Mouse (Mus musculus): Measurements from ENCODE around the gene Vdac2.

Gene Vdac2

DNA sequence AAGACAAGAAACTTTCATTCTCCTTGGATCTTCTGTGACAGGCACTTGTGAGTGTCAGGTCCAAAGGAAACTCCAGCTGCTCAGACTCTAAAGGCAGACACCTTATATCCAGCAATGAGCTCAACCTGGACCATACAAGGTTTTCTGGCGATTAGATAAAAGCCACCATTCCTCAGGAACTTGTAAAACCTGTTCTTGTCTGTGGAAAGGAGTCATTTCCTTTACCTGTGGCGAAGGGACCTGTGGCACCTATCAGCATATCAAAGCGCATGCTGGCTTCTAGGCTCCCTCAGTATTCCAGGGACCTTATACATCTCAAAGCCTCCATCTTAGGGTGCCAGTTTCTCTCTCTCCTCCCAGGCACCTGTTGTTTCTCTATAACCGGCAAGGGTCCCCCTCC lies 7.6 kb upstream of the Vdac2 start:
- DNase-seq (ENCODE audit: low read depth, low spot score), result peak; percentile 27

GRCm38 (mm10) chr14:21820880-21821505 lies 4.0 kb upstream of the Vdac2 start:
- DNase-seq (ENCODE audit: low read depth, low spot score), result no peak

DNA sequence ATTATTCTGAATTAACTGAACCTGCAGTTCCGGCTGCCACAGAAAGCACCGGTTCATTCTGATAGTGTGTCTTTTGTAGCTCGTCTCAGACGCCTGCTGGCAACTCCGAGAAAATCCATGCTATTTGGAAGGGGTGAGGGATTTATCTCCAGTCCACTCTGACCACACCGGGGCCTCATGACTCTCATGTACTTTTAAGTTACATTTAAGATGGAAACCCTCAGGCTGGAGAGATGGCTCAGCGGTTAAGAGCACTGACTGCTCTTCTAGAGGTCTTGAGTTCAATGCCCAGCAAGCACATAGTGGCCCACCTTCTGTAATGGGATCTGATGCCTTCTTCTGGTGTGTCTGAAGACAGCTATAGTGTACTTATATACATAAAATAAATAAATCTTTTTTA lies 2.7 kb upstream of the Vdac2 start:
- no peak for DNase-seq (ENCODE audit: low read depth, low spot score)

DNA sequence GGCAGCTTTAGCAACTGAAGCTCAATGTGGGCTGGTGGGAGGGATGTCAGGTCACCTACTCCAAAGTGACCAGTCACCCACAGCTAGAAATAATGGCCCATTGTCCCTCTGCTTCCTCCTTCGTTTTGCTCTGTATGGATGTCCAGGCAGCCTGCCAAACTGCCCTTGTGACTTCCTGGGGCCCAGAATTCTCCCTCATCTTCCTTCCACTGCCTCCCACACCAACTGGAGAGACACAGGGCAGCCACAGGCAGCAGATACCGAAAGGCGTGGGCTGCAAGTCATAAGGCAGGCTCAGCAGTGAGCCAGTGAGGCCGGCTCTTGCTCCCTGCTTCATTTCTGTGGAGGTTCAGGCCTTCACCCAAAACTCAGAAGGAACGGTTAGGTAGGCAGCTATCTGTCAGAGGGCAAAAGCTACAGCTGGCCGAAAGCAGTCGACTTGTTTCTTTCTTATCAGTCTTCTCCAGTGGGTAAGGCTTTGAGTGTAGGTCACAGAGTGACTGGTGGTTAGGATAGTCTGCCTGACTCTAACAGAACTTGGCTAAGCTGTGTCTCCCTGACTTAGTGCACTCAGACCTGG lies 2.2 kb upstream of the Vdac2 start:
- no peak for DNase-seq (ENCODE audit: low read depth, low spot score)

DNA sequence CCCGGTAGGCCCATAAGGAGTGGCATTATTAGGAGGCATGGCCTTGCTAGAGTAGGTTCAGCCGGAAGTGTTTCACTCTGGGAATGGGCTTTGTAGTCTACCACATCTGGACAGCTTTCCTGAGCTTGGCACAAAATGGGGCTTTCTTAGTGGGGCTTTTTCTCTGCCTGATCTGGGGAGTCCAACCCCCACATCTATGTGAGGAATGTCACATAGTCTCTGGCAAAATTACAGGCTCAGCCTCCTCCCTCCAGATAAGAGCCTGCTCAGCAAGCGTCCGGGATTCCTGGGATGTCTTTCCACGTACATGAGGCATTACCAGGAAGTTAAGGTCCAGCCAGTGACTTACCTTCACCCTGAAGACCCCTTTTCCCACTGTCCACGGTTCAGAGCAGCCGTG lies 1.1 kb upstream of the Vdac2 start:
- DNase-seq (ENCODE audit: low read depth, low spot score), result no peak

- DNase-seq (ENCODE audit: low read depth, low spot score), result no peak
Observed at GRCm38 (mm10) chr14:21825786-21826491, 901 bp downstream of the Vdac2 start.

- DNase-seq (ENCODE audit: low read depth, low spot score), result peak; percentile 96
Observed at GRCm38 (mm10) chr14:21830876-21831767, 6.1 kb downstream of the Vdac2 start.

GRCm38 (mm10) chr14:21831830-21832403 lies 6.9 kb downstream of the Vdac2 start:
- DNase-seq (ENCODE audit: low read depth, low spot score), result peak; percentile 75

DNA sequence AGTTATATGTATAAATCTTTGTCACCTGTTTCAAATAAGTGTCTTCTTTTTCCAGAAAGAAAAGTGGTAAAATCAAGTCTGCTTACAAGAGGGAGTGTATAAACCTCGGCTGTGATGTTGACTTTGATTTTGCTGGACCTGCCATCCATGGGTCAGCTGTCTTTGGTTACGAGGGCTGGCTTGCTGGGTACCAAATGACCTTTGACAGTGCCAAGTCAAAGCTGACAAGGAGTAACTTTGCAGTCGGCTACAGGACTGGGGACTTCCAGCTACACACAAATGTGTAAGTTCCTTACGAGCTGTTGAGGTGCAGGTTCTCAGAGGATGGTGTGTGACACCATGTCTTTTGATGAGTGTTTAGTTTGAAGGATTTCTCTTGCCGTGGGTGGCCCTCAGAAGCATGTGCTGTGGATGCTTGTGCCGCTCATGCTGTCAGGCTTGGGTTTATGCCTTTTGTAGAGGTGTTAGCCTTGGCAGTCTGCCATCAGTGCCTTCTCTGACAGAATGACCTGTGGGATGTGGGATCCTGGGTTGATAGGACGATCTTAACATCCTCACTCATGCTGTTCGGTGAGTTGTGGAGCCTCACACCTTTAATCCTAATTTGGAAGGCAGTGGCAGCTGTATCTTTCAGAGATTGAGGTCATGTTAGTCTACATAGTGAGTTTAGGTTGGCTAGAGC lies 13.4 kb downstream of the Vdac2 start:
- no peak for DNase-seq (ENCODE audit: low read depth, low spot score)

DNA sequence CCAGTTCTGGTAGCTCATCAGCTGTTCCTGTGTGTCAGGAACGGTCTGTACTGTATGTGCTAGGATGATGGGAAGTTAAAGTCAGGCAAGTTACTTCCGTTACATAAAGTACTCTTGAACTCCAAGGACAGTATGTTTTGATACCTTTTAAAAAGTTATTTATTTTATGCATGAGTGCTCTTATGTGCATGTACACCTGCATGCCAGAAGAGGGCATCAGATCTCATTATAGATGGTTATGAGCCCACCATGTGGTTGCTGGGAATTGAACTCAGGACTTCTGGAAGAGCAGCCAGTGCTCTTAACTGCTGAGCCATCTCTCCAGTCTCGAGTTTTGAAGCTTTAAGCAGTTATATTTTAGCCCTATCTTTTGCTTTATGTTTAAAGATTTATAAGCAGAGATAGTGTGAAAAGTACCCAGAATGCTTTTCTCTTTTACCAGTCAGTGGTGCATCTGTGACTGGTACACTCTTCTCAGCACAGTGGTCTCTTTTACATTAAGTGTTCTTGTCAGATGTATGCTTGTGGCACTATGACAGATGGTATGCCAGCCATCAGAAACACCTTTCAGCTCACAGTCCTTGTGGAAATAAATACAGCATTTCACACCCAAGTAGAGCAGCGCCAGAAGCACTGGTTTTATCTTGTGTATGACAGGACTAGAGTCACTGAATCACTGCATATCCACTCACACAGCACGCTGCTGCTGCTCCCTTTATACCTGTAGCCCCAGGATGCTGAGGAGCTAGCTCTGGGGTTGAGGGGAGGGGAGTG lies 17.0 kb downstream of the Vdac2 start:
- DNase-seq (ENCODE audit: low read depth, low spot score), result no peak

DNA sequence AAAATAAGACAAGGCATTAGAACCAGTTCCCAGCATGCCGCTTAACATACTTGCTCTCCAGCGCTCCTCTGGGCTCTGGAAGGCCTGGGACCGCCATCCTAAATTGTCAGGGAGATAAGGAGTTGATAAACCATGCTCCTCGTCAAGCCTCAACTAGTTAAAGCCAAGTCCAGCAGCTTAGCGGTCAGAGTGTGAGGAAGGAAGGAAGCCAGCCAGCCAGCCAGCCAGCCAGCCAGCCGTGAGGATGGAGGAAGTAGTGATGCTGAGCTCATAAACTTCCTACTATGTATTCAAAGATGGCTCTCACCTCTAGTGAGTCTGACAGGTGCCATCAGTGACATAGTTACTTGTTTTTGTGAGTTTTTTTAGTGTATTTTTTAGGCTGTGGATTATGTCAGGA lies 18.2 kb downstream of the Vdac2 start:
- DNase-seq (ENCODE audit: low read depth, low spot score), result no peak

- no peak for DNase-seq (ENCODE audit: low read depth, low spot score)
Observed at GRCm38 (mm10) chr14:21846827-21847380, 21.9 kb downstream of the Vdac2 start.

GRCm38 (mm10) chr14:21847381-21848165 lies 22.5 kb downstream of the Vdac2 start:
- peak; percentile 89 for DNase-seq (ENCODE audit: low read depth, low spot score)

DNA sequence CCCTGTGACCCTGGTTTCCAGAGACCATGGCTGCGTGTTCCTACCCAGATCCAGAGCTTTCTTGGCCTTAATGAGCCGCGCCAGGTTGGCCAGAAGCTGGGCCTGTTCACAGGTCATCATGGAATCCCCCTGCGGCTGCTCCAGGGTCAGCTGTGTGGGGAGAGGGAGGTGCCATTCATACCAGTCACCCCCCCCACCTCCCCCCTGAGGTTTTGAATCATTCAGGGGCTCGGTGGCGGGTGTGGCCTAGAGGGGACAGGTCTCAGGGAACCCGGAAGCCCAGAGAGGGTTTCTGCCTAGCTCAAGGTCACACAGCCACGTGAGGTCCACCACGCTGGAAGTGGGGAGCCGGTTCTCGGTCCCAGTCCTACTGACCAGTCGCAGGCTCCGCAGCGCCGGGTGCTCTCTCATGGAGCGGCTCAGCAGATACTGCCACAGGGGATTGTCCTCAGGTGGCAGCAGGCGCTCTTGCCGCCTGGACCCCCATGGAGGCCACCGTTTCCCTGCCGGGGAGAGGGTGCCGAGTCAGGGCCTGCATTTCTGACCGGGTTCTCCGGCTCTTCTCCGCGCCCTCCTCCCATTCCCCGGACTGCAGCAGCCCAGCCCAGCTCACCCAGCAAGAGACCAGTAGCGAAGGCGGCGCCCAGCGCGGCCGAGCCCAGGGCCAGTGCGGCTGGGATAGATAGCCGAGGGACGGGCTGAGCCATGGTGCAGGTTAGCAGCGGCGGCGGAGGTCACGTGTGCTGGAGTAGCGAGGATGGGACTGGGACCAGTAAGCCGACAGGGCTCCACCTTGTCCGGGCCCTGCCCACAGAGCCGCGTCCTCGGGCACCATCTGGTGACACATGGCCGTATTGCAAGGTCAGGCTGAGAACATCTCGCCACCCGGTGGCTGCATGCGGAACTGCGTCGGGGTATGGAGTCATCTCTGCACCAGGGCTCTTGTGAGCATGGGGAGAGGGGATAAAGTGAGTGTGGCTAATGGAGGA lies 23.4 kb downstream of the Vdac2 start, which contains the start of gene Comtd1:
Gene Comtd1 (minus strand): TSS at position 812 of the 989 bp plus-strand sequence.
- DNase-seq (ENCODE audit: low read depth, low spot score), result peak; percentile 96

- DNase-seq (ENCODE audit: low read depth, low spot score), result peak; percentile 81
Observed at GRCm38 (mm10) chr14:21849524-21850418, 24.7 kb downstream of the Vdac2 start.

- no peak for DNase-seq (ENCODE audit: low read depth, low spot score)
Observed at GRCm38 (mm10) chr14:21850419-21851127, 25.5 kb downstream of the Vdac2 start.

Measured in R1 (cell line).